Mouse (Mus musculus) retina, adult 2 months (tissue): ENCODE measurements around the gene Atxn7l3.
"Not testable (repeated sequence)": the region's sequence is repeated elsewhere in the genome, so short reads cannot be mapped to it uniquely, and the experiment has no call there.

Experiments used
- DNase-seq: peaks from one replicate; pipeline ENCODE4 v3.0.0-alpha.2; 2012; ENCODE audit warnings: low read depth, low spot score

The Atxn7l3 gene

GRCm38 (mm10) chr11:102294887-102295597 is 1.4 kb downstream of the Atxn7l3 start:
- DNase-seq = no peak

- no peak for DNase-seq
Observed at GRCm38 (mm10) chr11:102294416-102294815, 2.0 kb downstream of the Atxn7l3 start.

DNA sequence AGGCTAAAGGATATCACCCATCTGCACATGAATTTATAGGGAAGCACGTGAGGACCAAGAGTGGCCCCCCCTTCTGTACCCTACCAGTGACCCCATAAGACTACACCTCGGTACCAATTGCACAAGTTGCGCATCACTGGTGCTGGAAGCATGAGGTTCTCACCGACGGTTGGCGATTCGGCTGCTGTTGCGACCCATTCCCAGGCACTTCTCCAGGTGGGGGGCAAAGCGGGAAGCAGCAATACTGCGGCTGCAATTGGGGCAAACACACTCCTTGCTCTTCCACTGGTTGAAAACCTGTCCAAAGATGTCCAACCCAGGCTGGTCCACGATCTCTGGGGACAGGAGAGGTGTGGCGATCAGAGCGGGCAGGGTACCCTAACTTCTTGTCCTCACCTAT is 2.5 kb downstream of the Atxn7l3 start:
- no peak for DNase-seq

GRCm38 (mm10) chr11:102291051-102291535 is 5.3 kb downstream of the Atxn7l3 start:
- DNase-seq = no peak

DNA sequence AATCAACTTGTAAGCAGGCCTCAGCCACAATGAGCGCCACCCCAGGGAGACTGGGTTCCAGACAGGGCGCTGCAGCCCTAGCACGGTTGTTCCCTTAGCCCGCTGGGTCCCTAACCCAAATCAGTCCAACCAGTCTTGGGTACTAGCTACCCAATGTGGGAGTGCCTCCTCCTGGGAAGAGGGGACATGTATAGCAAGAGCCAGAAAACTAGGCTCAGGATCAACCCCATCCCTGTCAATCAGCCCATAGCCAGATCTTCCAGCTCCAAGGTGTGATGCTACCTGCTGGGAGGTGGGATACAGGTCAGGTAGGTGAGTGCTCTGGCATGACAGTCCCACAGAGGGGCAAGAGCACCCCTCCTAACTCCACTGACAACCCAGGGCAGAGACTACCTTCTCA is 6.3 kb downstream of the Atxn7l3 start:
- DNase-seq = no peak

- no peak for DNase-seq
Observed at GRCm38 (mm10) chr11:102289511-102290100, 6.8 kb downstream of the Atxn7l3 start.

- no peak for DNase-seq
Observed at GRCm38 (mm10) chr11:102288913-102289312, 7.5 kb downstream of the Atxn7l3 start.

DNA sequence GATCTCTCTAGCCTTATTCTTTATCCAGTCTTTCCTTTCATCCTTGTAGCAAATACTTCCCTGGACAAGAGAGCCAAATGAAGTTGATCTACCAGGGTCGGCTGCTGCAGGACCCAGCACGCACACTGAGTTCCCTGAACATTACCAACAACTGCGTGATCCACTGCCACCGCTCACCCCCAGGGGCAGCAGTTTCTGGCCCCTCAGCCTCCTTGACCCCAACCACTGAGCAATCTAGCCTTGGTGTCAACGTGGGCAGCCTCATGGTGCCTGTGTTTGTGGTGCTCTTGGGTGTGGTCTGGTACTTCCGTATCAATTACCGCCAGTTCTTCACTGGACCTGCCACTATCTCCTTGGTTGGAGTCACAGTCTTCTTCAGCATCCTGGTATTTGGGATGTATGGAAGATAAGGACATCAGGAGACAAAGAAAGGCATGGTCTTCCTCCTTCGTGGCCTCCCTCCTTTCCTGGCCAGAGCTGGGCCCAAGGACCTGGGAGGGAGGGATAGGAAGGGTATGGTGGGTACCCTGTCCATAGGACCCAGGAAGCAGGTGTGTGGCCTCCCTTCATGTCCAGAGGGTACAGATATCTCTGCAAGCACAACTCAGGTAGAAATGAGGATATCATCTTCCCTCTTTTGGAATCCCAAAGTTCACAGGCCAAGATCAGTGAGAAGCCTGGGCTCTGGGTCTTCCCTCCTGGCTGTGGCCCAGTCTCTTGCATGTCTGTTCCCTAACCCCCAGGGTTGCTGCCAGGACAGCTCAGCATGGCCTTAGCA is 8.2 kb downstream of the Atxn7l3 start:
- DNase-seq = no peak

DNA sequence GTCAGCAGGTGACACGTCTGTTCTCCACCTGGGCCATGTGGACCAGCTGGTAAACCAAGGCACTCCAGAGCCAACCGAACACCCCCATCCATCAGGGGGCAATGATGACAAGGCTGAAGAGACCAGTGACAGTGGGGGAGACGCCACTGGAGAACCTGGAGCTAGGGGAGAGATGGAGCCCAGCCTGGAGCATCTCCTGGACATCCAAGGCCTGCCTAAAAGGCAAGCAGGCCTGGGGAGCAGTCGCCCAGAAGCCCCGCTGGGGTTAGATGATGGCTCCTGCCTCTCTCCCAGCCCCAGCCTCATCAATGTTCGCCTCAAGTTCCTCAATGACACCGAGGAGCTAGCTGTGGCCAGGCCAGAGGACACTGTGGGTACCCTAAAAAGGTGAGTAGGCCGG is 8.9 kb downstream of the Atxn7l3 start:
- no peak for DNase-seq

- DNase-seq = no peak
Observed at GRCm38 (mm10) chr11:102285095-102285834, 11.2 kb downstream of the Atxn7l3 start.

GRCm38 (mm10) chr11:102284501-102285094 is 11.8 kb downstream of the Atxn7l3 start, which contains the start of gene Tmub2:
TSS of gene Tmub2 (plus strand) at chr11:102284931.
- peak; percentile 99 for DNase-seq

- DNase-seq = no peak
Observed at GRCm38 (mm10) chr11:102283922-102284321, 12.5 kb downstream of the Atxn7l3 start.

DNA sequence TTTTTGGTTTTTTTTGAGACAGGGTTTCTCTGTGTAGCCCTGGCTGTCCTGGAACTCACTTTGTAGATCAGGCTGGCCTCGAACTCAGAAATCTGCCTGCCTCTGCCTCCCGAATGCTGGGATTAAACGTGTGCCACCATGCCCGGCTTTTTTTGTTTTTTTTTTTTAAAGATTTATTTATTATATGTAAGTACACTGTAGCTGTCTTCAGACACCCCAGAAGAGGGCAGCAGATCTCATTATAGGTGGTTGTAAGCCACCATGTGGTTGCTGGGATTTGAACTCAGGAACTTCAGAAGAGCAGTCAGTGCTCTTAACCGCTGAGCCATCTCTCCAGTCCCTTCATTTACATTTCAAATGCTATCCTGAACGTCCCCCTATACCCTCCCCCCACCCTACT is 16.2 kb downstream of the Atxn7l3 start:
- not testable (repeated sequence) for DNase-seq

DNA sequence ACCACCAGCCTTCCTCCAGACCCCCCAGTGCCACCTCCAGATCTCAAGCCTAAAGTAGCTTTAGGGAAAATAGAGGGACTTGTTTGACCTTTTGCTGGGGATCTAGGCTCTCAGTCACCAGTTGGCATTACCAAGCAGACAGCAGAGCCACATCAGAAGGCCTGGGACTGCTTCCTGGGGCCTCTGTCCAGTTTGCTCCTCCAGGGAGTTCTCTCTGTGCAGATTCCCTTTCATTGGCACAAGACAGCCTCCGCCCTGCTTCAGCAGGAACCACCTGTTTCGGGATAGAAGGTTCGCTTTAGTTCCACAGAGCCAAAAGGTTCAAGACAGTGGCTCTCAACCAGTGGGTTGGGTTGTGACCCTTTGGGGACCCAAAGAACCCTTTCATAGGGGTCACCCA is 16.8 kb downstream of the Atxn7l3 start:
- no peak for DNase-seq

GRCm38 (mm10) chr11:102277754-102278153 is 18.7 kb downstream of the Atxn7l3 start:
- no peak for DNase-seq

- no peak for DNase-seq
Observed at GRCm38 (mm10) chr11:102276411-102276915, 20.0 kb downstream of the Atxn7l3 start.

- no peak for DNase-seq
Observed at GRCm38 (mm10) chr11:102268520-102269244, 27.7 kb downstream of the Atxn7l3 start, which contains the start of gene Asb16. TSS of gene Asb16 (plus strand) at chr11:102268743.

DNA sequence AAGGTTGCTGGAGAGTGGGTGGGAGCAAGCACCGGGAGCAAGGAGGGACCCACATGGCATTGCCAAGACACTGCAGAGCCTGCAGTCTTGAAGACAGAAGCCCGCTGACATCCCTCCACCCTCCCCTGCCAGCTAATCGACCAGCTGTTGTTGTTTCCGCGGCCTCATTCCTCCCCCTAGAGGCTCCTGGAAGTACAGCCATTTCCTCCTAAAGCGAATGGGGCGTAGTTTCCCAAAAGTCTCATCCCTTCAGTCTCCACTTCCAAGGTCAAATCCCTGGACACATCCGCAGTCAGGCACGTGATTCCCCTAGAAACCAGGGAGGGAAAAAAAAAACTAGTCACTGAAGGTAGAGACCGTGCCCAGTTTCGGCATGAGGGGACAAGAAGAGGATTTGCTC is 29.0 kb downstream of the Atxn7l3 start:
- peak; percentile 68 for DNase-seq

DNA sequence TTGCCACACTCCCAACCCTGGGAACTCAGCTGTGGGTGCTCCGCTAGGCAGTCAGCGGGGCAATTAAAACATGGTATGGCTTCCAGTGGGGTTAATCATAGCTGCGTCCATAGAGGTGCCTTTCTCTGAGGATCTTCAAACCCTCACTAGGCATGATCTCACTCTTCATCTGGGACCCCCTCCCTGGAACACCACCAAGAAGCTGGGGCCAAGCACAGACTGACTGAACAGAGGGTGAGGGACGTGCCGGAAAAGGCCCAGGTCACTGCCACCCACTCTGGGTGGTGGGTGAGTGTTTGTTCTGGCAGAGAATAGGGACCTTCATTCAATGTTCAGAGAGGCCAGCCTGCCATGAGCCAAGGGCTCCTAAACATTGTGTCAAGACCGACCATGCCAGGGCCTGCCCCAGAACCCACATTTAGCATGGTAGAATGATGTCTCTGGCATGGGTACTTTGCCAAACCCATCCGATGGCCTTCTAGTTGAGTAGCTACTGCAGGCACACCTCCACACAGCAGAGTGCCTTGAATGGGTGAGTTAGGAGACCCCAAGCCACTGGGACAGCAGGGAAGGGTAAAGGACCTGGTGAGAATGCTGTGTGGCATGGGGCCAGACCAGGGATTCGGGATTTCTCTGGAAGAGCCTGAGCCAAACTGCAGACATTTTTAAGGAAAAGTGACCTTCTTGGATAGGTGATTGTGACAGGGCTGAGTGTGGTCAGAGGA is 29.6 kb downstream of the Atxn7l3 start:
- DNase-seq = no peak

DNA sequence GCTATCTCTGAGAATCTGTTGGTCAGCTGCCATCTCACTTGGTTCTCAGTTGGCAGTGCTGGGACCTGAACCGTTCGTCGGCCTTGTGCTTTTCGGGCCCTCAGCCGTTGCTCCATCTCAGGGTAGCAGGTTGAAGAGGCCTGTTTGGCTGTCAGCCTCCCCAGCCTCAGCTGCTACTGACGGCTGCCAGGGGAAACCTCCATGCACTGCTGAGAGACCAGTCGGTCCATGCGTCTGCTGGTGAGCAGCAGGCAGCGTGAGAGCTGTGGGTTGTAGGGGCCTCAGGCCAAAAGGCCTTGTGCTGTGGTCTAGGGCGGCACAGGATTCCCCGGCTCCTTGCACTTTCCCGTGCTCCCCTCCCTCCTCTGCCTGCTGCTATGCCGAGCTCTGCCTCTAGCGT is 30.6 kb downstream of the Atxn7l3 start:
- no peak for DNase-seq
